Mouse (Mus musculus) heart, adult 2 months (tissue): Measurements from ENCODE around the gene Hapln3.

ENCODE experiments used
- EP300 ChIP-seq: fragments of 200-500 bp; IDR thresholded peaks from 2 replicates; pipeline ENCODE4 v1.6.1; 2011; ENCODE audit warnings: low read depth, low read length, control low read depth; ENCODE audit not compliant: insufficient read depth
- POLR2A ChIP-seq: fragments of 200-500 bp; IDR thresholded peaks from 2 replicates; pipeline ENCODE4 v1.6.1; 2011; ENCODE audit warnings: mild to moderate bottlenecking, low read depth, low read length, control low read depth; ENCODE audit not compliant: insufficient read depth

DNA sequence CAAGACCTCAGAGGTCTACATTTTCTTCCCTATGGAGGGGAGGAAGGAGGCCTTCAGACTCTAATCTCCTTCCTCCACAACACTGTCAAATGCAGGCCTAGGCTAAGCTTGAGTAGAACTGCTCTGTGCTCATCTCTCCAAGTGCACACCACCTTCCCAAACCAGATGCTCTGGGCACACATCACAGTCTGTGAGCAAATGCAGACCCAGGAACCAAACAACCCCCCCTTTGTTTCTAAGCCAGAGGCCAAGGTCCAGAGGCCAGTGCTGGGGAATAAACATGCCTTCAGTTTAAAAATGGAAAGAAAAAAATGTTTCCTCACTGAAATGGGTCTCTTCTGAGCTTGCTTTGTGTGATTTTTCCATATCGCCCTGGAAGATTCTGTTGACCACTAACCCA lies 41.0 kb upstream of the Hapln3 start:
- TF ChIP-seq POLR2A: no peak
- TF ChIP-seq EP300: no peak
